Mouse (Mus musculus): Measurements from ENCODE around the gene Lbr. TPM values are rescaled to one million over a fixed set of nuclear protein-coding genes. Genes with fewer than 3 reads are reported as not detected.

Lbr gene
- polyA plus RNA-seq, 1 experiment from 2014 or later = 4.9 TPM

- no peaks in the 10 kb centered on the region for H3K36me3 ChIP-seq (ENCODE audit: inconsistent target)
- no peak overlapping the region for H3K27ac ChIP-seq
- H3K4me3 ChIP-seq (ENCODE audit: inconsistent target) = no peak overlapping the region
- no peaks in the 10 kb centered on the region for H3K79me2 ChIP-seq (ENCODE audit: inconsistent target)
- WGBS (ENCODE audit: missing documents) = 68% methylated on average over 1 of the region's 1 CpGs
Observed at GRCm38 (mm10) chr1:181776541-181776940, 66.3 kb downstream of the Lbr start.

- no peaks in the 10 kb centered on the region for H3K36me3 ChIP-seq (ENCODE audit: inconsistent target)
- H3K4me3 ChIP-seq (ENCODE audit: inconsistent target) = no peak overlapping the region
- no peak overlapping the region for H3K27ac ChIP-seq
- 100% methylated on average over 3 of the region's 3 CpGs for WGBS (ENCODE audit: missing documents)
- H3K79me2 ChIP-seq (ENCODE audit: inconsistent target) = no peaks in the 10 kb centered on the region
Observed at GRCm38 (mm10) chr1:181771871-181772270, 71.0 kb downstream of the Lbr start.

- Histone ChIP-seq H3K27ac (no peak overlapping the region), H3K79me2 (ENCODE audit: inconsistent target) (no peaks in the 10 kb centered on the region), H3K4me3 (ENCODE audit: inconsistent target) (no peak overlapping the region), H3K36me3 (ENCODE audit: inconsistent target) (no peaks in the 10 kb centered on the region)
- WGBS (ENCODE audit: missing documents) = 71% methylated on average over 14 of the region's 14 CpGs
Observed at GRCm38 (mm10) chr1:181769392-181769791, 73.5 kb downstream of the Lbr start.

Other genes with a start within 250 kb of the Lbr start
- 0.13 to 0.18 TPM (median 0.14 TPM) in 3 replicates for gene Enah, start 176.9 kb upstream of the Lbr start, polyA plus RNA-seq (2018)